Mouse (Mus musculus): ENCODE data around the gene Tmem132c.

GRCm38 (mm10) chr5:127375654-127376053, 134.0 kb downstream of the Tmem132c start:
- no peak for TF ChIP-seq CTCF (IDR thresholded peaks at IDR 0.05)
- TF ChIP-seq EP300 (IDR thresholded peaks at IDR 0.05; ENCODE audit: insufficient read depth, low read depth, low read length): no peak
- no peak for TF ChIP-seq POLR2A (IDR thresholded peaks at IDR 0.05; ENCODE audit: insufficient read depth, low read depth, low read length)

Data from heart, adult 2 months (tissue).